Mouse (Mus musculus) embryonic facial prominence, embryonic 13.5 days (tissue): Measurements from ENCODE around the gene Stim1. TPM values are rescaled to one million over a fixed set of nuclear protein-coding genes. Genes with fewer than 3 reads are reported as not detected.
A peak's percentile ranks its signal among the peaks of the same experiment; 100 is the strongest.

Experiments used
- ATAC-seq: fragments of 200-750 bp; cut with Nextera tagmentation; 2 replicates; pipeline ENCODE4 v1.8.0; 2017; ENCODE audit warnings: low read depth; ENCODE audit not compliant: insufficient number of reproducible peaks, insufficient read depth, low FRiP score, low TSS enrichment
- H3K27ac ChIP-seq: fragments of 300-500 bp; sonication (generic); 2 replicates; pipeline ENCODE4 v1.5.1; 2015; ENCODE audit warnings: moderate library complexity, mild to moderate bottlenecking, inconsistent platforms
- H3K27me3 ChIP-seq: fragments of 300-500 bp; sonication (generic); 2 replicates; pipeline ENCODE4 v1.6.1; 2015; ENCODE audit warnings: mild to moderate bottlenecking, inconsistent platforms
- H3K36me3 ChIP-seq: fragments of 300-500 bp; sonication (generic); 2 replicates; pipeline ENCODE4 v1.6.1; 2015; ENCODE audit warnings: mild to moderate bottlenecking, inconsistent platforms
- H3K4me1 ChIP-seq: fragments of 300-500 bp; sonication (generic); 2 replicates; pipeline ENCODE4 v1.6.1; 2015; ENCODE audit warnings: inconsistent platforms
- H3K4me2 ChIP-seq: fragments of 300-500 bp; sonication (generic); 2 replicates; pipeline ENCODE4 v1.6.1; 2015; ENCODE audit warnings: moderate library complexity, mild to moderate bottlenecking, inconsistent platforms
- H3K4me3 ChIP-seq: fragments of 300-500 bp; sonication (generic); 2 replicates; pipeline ENCODE4 v1.5.1; 2015; ENCODE audit warnings: mild to moderate bottlenecking, inconsistent platforms
- H3K9ac ChIP-seq: fragments of 300-500 bp; sonication (generic); 2 replicates; pipeline ENCODE4 v1.6.1; 2015; ENCODE audit warnings: mild to moderate bottlenecking, inconsistent platforms
- H3K9me3 ChIP-seq: fragments of 300-500 bp; sonication (generic); 2 replicates; pipeline ENCODE4 v1.6.1; 2016; ENCODE audit warnings: inconsistent platforms
- WGBS: fragments of 180-500 bp; shearing (Covaris S2); methylation state at CpG from one replicate; pipeline ENCODE4 v1.1.7; 2015; ENCODE audit warnings: mixed read lengths; 5-methylcytosine and 5-hydroxymethylcytosine counted together
- polyA plus RNA-seq: library from polyadenylated mRNA; unstranded; fragments of >200 nt; fragmentation: Nextera tagmentation; extraction: Ambion mirVana; gene quantifications from 2 replicates; pipeline ENCODE4 v1.2.1, GENCODE M21; 2015

Gene Stim1
- polyA plus RNA-seq, 1 experiment from 2014 or later = 27.7 TPM

DNA sequence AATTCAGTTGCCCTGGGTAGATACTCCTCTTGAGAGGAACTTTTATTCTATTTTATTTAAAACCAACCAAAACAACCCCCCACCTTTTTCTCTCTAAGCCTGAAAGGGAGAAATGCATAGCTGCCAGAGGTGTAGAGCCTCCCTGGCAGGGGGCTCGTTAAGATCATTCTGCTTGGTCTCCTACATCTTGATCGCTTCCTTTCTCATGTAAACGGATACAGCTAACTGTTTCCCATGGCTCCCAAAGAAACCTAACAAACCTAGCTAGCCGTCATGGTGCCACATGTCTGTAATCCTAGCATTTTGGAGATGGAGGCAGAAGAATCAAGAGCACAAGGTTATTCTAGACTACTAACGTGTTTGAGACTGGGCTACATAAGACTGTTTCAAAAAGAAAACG is 148.2 kb downstream of the Stim1 start:
- Histone ChIP-seq H3K9me3 (no peaks in the 10 kb centered on the region), H3K4me3 (no peak overlapping the region), H3K36me3 (peaks cover 5% of the 10 kb centered on the region; the same call in 1 of the 2 replicates), H3K27me3 (no peaks in the 10 kb centered on the region), H3K4me1 (no peaks in the 10 kb centered on the region), H3K27ac (no peak overlapping the region), H3K9ac (no peak overlapping the region), H3K4me2 (no peak overlapping the region)
- 42% methylated on average over 6 of the region's 6 CpGs for WGBS
- ATAC-seq = no peak

DNA sequence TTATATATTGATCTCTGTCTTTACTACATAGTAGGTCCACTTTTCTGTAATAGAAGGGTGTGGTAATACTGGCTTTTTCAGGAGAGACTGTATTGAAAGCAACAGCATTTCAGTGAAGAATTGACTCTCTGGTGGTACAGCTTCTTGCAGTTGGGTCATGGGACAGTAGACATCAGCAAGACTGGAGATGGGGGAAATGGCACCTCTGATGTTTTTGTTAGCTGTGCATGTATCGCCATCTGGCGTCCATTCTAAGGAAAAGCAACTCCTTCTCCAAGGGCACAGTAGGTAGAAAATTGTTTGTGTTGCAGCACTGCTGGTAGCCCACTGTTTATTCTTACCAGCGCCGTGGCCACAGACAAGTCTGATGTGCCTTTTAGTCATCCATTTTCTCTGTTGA is 149.8 kb downstream of the Stim1 start:
- H3K9ac ChIP-seq = no peak overlapping the region
- H3K4me1 ChIP-seq = no peaks in the 10 kb centered on the region
- H3K4me3 ChIP-seq = no peak overlapping the region
- H3K9me3 ChIP-seq = no peaks in the 10 kb centered on the region
- H3K27ac ChIP-seq = no peak overlapping the region
- ATAC-seq = no peak
- H3K36me3 ChIP-seq = peaks cover 3% of the 10 kb centered on the region; the same call in 1 of the 2 replicates
- WGBS = 7% methylated on average over 4 of the region's 4 CpGs
- H3K4me2 ChIP-seq = no peak overlapping the region
- no peaks in the 10 kb centered on the region for H3K27me3 ChIP-seq

DNA sequence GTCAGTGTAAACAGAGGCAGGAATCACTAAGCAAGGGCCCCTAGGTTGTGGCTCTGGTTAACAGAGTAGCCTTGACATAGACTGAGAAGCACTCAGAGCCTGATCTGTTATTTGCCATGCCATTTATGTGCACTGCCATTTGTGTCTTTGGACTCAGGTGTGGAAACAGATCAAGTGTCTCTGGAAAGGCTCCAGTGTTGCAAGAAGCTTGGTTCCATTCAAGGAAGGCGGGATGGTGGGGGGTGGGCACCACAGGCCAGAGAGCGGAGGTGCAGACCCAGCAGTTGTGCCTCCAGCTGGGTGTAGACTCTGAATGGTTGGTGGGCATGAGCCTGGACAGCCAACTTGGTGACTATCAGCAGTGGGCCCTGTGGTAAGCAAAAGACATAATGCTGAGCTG is 154.4 kb downstream of the Stim1 start:
- Histone ChIP-seq H3K9me3 (no peaks in the 10 kb centered on the region), H3K4me2 (no peak overlapping the region), H3K36me3 (peaks cover 1% of the 10 kb centered on the region; the same call in 1 of the 2 replicates), H3K9ac (no peak overlapping the region), H3K27me3 (no peaks in the 10 kb centered on the region), H3K27ac (no peak overlapping the region), H3K4me3 (no peak overlapping the region), H3K4me1 (no peaks in the 10 kb centered on the region)
- WGBS = 93% methylated on average over 2 of the region's 2 CpGs
- ATAC-seq = no peak

DNA sequence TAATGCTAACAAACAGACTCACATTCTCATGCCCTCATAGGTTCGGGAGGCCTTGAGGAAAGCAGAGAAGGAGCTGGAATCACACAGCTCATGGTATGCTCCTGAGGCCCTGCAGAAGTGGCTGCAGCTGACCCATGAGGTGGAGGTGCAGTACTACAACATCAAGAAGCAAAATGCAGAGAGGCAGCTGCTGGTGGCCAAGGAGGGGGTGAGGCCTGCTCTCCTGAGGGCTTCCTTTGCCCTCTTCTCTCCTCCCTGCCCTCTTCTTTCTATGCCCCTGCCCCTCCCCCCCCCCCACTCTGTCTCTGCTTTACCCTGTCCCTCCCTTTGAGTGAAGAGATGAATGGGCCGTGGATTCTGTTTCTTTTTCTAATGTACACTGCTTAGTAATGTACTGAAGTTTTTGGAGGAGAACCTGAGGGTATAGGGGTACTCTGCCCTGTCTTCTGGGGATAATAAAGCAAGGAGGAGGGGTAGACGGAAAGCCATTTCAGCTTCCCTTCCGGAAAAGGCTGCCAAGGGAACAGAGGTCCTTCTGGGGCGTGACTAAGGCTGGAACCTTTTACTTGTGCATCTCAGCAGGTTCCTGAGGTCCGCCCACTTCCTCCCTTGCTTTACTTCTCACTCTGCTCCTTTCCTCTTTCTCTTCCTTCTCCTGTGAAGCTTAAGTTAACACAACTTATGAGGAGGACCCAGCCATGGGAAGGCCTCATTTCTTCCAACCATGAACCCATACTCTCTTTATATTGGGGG is 158.5 kb downstream of the Stim1 start:
- Histone ChIP-seq H3K9ac (no peak overlapping the region), H3K4me1 (no peaks in the 10 kb centered on the region), H3K27ac (no peak overlapping the region), H3K4me3 (no peak overlapping the region), H3K4me2 (no peak overlapping the region), H3K27me3 (no peaks in the 10 kb centered on the region), H3K9me3 (no peaks in the 10 kb centered on the region), H3K36me3 (peaks cover 7% of the 10 kb centered on the region)
- 58% methylated on average over 6 of the region's 6 CpGs for WGBS
- ATAC-seq = no peak

DNA sequence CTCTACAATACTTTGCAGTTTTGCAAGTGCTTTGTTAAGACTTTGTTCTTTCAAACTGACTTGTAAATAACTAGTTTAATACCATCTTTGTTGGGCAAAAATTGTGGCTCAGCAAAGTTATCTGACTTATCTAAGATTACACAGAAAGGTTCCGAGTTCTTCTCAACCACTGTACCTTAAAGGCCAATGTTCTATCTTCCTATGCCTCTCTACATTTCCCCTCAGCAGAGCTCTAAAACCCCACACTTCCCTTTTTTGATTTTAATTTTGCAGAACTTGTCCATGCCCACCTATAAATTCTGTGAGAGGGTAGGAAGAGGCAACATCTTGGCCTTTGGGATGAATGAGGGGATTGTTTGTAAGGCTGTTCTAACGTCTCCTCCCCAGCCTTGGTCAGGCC is 166.7 kb downstream of the Stim1 start:
- Histone ChIP-seq H3K36me3 (peaks cover 15% of the 10 kb centered on the region), H3K4me1 (no peaks in the 10 kb centered on the region), H3K4me3 (no peak overlapping the region), H3K9me3 (no peaks in the 10 kb centered on the region), H3K4me2 (no peak overlapping the region), H3K27ac (no peak overlapping the region), H3K27me3 (peaks cover 6% of the 10 kb centered on the region; the same call in 1 of the 2 replicates), H3K9ac (no peak overlapping the region)
- no peak for ATAC-seq
- 66% methylated on average over 2 of the region's 2 CpGs for WGBS

DNA sequence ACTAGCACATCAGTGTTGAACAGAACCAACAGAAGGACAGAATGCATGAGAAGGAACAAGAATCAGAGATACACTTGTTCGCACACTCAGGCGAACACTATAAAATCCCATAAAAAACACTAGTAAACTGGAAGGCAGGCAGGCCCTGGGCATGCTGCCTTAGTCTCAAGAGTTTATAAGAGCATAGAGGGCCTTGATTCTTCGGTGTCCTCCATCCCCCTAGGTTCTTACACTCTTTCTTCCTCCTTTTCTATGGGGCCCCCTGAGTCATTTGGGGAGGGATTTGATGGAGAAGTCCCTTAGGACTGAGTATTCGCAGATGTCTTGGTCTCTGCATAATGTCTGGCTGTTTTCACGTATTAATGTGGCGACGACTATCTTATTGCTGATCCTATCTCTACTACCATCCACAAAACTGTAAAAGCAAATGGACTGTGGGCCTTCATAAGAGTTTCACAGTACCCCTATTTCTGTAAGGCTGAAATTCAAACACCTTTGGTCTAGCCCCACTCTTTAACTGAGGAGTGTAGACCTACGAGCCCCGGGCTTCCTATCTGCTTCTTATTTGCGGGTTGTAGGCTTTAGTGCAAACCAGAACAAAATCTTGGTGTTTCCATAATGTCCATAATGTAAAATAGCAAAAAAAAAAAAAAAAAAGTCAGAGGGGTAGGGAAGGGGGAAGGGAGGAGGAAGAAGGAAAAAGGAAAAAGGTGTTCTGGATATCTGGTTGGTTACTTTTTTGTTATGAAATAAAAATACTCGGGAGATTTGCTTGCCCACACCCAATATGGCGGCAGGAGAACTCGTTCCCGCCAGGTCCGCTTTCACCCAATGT is 173.4 kb downstream of the Stim1 start:
- ATAC-seq = no peak
- H3K4me2 ChIP-seq = peak overlapping the region; percentile 65
- H3K4me1 ChIP-seq = peaks cover 19% of the 10 kb centered on the region

DNA sequence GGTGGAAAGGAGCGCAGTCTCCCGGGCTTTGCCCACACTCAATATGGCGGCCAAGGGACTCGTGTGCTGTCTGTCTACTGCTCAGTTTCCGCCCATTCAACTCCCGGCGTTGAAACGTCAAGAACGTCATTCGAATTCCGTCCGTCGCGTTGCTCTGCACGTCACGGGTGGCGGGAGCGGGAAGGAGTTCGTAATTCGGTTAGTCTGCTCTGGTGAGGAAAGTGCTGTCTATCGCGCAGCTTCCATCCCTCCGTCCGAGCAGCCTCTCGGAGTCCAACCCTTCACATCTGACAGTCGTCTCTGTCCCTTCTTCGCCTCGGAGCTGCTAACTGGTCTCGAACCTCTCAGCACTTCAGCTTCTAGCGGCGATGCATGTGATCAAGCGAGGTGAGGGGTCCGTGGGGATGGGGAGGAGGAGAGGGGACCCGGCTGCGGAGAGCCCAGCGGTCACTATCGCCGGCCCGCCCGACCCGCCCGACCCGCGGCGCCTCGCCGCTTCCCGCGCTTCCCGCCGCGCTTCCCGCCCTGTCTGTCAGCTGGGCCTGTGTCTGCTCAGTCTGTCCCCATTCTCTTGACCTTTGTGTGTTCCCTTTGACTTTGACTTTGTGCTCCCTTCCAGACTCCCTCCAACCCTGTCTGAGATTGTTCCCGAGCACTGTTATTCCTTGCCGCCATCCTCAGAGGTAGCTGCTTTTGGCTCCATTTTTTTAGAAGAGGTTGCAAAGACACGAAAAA is 174.2 kb downstream of the Stim1 start, which contains the start of gene Rrm1:
Gene Rrm1 (plus strand): TSS at position 39 of the 735 bp plus-strand sequence.
- peaks cover 24% of the 10 kb centered on the region for H3K36me3 ChIP-seq
- WGBS = under 1% methylated on average over 56 of the region's 56 CpGs

More for the DNA sequence above, 173.4 kb downstream of the Stim1 start:
- H3K9me3 ChIP-seq = no peaks in the 10 kb centered on the region
- H3K9ac ChIP-seq = no peak overlapping the region
- H3K36me3 ChIP-seq = peaks cover 17% of the 10 kb centered on the region
- peak overlapping the region; percentile 90; the same call in 1 of the 2 replicates for H3K27ac ChIP-seq
- 53% methylated on average over 15 of the region's 15 CpGs for WGBS
- H3K4me3 ChIP-seq = peak overlapping the region; percentile 80
- peaks cover 6% of the 10 kb centered on the region; the same call in 1 of the 2 replicates for H3K27me3 ChIP-seq

DNA sequence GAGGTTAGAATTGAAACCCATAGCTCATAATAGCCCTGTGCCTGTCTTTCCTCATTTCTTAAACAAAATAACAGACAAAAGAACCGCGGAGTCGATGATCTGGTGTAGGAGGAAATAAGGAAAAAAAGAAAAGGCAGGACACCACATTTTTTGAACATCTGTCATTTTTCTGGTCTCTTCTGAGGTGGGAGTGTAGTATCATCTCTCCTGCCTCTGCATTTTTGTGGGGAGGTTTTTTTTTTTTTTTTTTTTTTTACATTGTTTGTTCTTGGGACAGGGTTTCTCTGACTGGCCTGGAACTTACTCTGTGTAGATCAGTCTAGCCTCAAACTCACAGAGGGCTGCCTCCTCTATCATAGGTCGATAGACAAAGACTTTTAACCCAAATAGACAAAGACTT is 174.8 kb downstream of the Stim1 start:
- Histone ChIP-seq H3K9ac (peak overlapping the region; percentile 92), H3K4me2 (peak overlapping the region; percentile 65), H3K27ac (peak overlapping the region; percentile 90; the same call in 1 of the 2 replicates), H3K27me3 (peaks cover 6% of the 10 kb centered on the region; the same call in 1 of the 2 replicates), H3K4me3 (peak overlapping the region; percentile 80), H3K9me3 (no peaks in the 10 kb centered on the region), H3K4me1 (peaks cover 19% of the 10 kb centered on the region), H3K36me3 (peaks cover 30% of the 10 kb centered on the region)
- ATAC-seq = no peak
- under 1% methylated on average over 4 of the region's 4 CpGs for WGBS

More for the DNA sequence above, 174.2 kb downstream of the Stim1 start, which contains the start of gene Rrm1:
- peak; percentile 98 for ATAC-seq
- H3K4me1 ChIP-seq = peaks cover 19% of the 10 kb centered on the region
- H3K9me3 ChIP-seq = no peaks in the 10 kb centered on the region
- peak within 1 kb of the TSS; percentile 92 for H3K9ac ChIP-seq
- peaks cover 6% of the 10 kb centered on the region; the same call in 1 of the 2 replicates for H3K27me3 ChIP-seq
- H3K4me3 ChIP-seq = peak within 1 kb of the TSS; percentile 80
- peak within 1 kb of the TSS; percentile 65 for H3K4me2 ChIP-seq
- peak within 1 kb of the TSS; percentile 90 for H3K27ac ChIP-seq

DNA sequence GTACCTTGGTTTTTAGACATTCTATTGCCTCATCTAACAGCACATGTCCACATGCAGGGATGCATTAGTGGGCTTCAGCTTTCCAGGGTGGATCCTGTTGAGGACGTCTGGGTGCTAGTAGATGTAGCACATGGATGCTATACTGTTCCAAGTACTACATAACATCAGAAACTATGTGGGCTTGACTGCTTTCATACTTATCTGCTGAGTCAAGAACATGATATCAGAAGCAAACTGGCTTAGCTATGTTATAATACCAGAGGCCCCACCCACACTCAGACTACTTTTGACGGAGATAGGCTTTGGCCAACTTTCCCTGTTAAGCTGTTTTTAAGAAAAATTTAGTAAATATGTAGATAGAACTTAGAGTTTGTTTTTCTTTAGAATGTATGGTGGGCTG is 176.7 kb downstream of the Stim1 start:
- no peak for ATAC-seq
- no peaks in the 10 kb centered on the region for H3K9me3 ChIP-seq
- no peak overlapping the region for H3K4me3 ChIP-seq
- H3K4me2 ChIP-seq = peak overlapping the region; percentile 20; the same call in 1 of the 2 replicates
- H3K4me1 ChIP-seq = peaks cover 19% of the 10 kb centered on the region
- WGBS = 78% methylated on average over 2 of the region's 2 CpGs
- peaks cover under 1% of the 10 kb centered on the region; the same call in 1 of the 2 replicates for H3K27me3 ChIP-seq
- H3K36me3 ChIP-seq = peaks cover 44% of the 10 kb centered on the region
- H3K9ac ChIP-seq = no peak overlapping the region
- no peak overlapping the region for H3K27ac ChIP-seq

DNA sequence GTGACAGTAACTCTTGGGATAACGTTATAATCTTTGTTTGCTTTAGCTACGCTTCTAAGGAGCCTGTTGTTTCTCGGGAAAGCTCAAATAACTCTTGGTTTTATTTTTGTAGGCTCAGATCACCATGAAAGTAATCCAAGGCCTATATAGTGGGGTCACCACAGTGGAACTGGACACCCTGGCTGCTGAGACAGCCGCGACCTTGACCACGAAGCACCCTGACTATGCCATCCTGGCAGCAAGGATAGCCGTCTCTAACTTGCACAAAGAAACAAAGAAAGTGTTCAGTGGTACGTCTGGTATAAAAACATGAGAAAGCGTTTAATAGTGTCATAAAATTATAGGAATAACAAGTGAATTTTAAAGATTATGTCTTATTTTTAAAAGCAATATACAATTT is 178.8 kb downstream of the Stim1 start:
- no peaks in the 10 kb centered on the region for H3K27me3 ChIP-seq
- H3K36me3 ChIP-seq = peaks cover 65% of the 10 kb centered on the region
- H3K4me1 ChIP-seq = peaks cover 19% of the 10 kb centered on the region
- no peak overlapping the region for H3K4me2 ChIP-seq
- no peak overlapping the region for H3K9ac ChIP-seq
- no peak for ATAC-seq
- no peak overlapping the region for H3K4me3 ChIP-seq
- H3K9me3 ChIP-seq = no peaks in the 10 kb centered on the region
- H3K27ac ChIP-seq = no peak overlapping the region
- 89% methylated on average over 9 of the region's 9 CpGs for WGBS
